Mouse (Mus musculus) left cerebral cortex, adult 18-20 months (tissue): ENCODE measurements at regions not wholly inside any gene's neighbourhood (a gene's known extent, or its start where the extent isn't known, plus 50 kb on each side); places are given as distances from the start of the nearest gene placed in this dataset.

ENCODE experiments used
- DNase-seq, 2 experiments: peaks; one replicate each; pipeline ENCODE4 v3.0.0; 2021 to 2022; ENCODE audit warnings: low spot score in 2 of 2, mixed read lengths in 1 of 2
- microRNA-seq, 2 experiments: library from miRNA; unstranded; fragments of <30 nt; microRNA quantifications; one replicate each; pipeline ENCODE4 v1.2.0; 2021

DNA sequence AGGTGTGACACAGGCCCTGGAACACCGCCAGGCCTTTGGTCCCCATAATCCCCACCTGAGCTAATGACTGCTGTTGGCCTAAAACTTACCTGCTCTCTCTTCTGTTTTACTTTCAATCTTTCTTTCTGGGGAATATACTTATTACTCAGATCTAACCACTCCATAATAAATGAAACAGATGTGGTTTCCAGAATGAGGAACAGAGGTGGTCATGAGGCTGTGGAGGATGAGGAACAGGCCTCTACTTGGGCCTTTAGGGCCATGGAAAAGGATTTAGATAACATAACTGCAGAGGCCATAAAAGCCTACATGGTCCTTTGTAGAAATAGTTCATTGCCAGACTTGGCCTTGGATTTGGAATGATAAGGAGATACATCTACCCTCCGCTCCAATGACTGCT lies 74.1 kb downstream of the B3gnt5 start:
- DNase-seq, result no peak

DNA sequence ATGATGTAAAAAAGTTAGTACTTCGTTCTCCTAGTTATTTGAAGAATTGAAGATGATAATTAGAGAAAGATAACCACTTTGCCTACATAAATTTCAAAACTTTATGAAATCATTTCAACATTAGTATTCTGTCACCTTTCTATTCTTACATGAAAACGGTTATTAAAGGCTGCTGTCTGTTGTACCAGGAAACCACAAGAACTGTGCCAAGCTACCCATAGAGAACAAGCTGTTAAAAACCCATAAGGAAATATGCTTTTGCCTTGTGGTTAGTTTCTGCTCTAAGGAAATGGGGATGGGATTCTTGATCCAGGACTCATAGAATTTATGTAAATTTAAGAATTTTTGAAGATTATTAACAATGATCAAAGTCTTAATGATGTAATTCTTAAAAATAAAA lies 74.7 kb downstream of the B3gnt5 start:
- no peak for DNase-seq

DNA sequence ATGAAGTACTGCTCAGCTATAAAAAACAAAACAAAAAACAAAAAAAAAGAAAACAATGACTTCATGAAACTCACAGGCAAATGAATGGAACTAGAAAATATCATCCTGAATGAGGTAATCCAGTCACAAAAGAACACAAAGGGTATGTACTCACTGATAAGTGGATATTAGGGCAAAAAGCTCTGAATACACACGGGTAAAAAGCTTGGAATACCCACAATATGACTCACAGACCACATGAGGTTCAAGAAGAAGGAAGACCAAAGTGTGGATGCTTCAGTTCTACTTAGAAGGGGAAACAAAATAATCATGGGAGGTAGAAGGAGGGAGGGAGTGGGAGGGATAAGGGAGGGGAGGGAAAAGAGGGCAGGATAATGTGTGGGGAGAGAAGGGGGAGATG lies 79.8 kb downstream of the B3gnt5 start:
- no peak for DNase-seq

DNA sequence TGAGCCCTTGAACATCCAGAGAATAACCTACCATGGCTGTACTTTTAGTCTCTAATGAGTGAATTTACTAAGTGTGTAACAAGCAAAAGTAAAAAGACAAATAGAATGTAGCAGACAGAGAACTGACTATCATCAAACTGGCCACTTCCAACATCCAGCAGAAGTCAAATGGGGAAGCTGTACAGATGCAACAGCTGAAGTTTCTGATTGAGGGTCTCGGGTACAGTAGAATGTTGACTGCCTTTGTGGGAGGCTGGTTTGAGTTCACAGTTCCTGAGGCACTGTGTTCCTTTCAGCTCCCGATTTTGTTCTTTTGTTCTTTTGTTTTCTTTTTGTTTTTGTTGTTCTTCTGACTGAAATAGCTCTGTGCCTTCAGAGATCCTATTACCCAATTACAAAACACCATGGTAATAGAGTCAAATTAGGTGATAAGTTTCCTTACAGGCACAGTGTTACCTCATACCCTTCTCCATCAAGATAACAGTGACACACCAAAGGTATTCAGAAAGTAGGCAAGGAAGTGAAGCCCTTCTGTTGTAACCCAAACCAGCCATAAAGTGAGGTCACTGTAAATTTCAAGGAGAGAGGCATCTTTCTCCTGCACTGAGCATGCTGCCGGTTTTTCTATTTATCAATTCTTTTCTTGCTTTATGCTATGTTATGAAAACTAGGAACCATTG lies 82.5 kb downstream of the B3gnt5 start:
- no peak for DNase-seq

DNA sequence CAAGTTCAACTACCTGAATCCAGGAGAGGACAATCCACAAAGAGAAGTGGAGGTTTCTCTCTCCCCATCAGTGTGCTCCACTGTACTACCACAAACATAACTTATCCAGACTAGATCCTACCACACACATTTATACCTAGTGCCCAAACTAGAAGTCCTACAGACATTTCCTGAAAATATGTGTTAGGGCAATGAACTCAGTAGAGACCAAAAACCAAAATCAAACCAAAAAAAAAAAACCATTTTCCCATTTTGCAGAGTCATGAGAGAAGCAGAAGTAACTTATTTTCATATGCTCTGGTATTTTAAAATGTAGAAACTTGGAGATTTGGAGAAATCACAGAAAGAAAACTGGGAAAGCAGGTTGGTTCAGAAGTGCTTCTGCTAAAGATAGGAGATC lies 83.7 kb downstream of the B3gnt5 start:
- no peak for DNase-seq

DNA sequence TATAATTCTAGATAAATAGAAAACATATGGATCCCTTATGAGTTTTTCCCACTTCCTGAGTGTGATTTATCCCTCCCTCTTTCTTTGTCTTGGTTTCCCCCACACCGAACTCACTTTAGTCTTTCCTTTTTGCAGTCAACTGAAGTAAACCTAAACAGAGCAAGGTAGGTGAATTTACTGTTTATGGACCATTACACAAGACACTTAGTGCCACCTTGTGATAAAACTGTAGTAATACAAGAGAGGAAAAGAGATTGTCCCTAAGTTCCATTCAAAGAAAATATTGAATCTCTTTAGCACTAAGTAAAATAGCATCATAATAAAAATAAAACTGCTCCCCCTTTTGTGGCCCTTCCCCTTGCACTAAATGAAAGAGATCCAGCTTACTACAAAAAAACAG lies 88.4 kb downstream of the B3gnt5 start:
- no peak for DNase-seq

DNA sequence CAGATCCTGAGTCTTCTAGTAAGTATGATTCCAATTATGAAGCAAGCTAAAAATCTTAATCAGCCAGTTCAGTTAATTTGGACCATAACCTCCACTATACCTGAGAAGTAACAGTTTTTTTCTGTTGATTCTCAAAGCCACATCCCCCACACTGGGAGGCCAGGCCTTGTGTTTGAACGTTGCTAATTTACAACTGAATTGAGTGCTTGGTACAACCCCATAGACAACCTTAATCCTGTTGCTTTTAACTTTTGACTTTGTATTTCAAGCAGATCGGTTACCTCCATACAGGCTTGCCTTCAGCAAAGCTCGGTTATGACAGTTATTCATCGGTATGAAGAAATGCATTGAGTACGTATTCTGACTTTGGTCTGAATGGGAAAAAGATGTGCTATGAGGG lies 105.3 kb downstream of the B3gnt5 start:
- no peak for DNase-seq

DNA sequence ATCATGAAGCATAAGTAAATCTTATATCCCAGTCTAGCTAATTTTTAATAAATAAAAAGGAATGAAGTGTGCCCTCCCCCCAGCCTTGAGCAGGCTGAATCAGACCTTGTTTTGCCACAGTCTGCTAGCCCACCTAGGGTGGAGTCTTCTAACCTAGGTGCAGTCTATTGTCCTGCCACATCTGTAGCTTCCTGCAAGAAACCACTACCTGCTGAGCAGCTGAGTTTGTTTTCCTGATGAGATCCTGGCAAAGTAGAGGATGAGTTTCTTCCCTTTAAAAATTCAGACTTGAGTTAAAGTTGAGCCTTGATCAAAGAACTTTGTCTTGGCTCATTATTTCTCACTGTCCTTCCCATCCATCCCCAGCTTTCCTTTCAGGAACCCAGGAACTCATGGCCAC lies 105.9 kb downstream of the B3gnt5 start:
- no peak for DNase-seq

DNA sequence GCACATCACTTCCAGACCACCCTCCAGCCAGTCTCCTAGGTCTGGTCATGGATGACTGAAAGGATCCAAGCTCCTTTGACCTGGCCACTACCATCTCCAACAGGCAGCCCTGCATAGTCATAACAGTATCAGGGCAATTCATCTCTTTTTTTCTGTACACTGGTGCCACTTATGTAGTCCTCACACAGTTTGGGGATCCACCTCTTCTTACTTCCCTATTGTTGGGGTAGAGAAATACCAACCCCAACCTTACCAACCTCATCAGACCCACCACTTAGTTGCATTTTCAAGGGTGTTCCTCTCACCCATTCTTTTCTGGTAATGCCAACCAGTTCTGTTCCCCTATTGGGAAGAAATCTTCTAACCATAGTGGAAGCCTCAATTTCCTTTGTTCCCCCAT lies 109.4 kb downstream of the B3gnt5 start:
- no peak for DNase-seq

DNA sequence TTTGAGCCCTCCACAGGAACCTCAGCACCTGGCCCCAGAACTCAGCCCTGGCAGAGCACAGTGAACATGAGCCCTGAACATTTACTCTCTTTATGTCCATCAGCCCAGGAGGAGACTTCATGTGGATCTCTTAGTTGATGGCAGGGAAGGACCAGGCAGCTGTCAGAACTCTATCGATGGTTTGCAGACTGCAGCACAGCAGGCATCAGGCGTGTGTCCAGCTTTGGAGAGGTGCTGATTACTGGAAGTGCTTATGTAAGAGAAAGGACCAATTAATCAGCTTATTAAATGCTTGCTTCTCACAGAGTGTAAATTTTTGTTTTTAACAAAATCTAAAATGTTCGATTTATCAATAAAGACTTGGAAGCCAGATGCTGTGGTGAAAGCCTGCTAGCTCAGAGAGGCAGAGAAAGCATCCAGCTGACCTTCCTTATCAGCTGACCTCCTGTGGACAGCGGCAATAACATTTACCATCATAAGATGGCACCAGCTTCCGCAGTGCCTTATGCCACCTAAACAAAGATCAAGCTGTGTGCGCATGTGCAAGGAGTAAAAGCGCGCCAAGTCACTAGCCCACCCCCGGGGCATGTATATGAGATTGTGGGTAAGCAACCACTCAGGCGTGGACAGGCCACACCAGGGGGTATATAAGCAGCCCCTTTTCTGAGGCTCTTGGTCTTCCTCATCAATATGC lies 105.8 kb downstream of the Klhl6 start:
- no peak for DNase-seq

DNA sequence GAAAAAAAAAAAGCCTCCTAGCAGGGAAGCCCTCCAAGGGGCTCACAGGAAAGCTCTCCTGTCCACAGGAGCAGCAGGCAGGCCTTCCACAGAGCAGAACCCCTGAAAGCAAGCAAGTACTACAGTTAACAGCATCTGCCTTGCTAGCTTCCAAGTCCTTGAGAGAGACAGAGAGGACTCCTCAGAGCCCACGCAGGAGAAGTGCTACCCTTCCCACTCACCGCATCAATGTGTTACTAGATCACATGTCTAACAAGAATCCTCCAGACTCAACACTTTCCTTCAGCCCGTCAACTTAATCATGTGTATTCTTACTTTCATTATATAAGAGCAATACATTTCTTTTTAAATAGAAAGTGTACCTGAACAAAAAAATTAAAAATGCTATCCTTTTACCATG lies 99.9 kb downstream of the Klhl6 start:
- peak; percentile 14 to 32 for DNase-seq

DNA sequence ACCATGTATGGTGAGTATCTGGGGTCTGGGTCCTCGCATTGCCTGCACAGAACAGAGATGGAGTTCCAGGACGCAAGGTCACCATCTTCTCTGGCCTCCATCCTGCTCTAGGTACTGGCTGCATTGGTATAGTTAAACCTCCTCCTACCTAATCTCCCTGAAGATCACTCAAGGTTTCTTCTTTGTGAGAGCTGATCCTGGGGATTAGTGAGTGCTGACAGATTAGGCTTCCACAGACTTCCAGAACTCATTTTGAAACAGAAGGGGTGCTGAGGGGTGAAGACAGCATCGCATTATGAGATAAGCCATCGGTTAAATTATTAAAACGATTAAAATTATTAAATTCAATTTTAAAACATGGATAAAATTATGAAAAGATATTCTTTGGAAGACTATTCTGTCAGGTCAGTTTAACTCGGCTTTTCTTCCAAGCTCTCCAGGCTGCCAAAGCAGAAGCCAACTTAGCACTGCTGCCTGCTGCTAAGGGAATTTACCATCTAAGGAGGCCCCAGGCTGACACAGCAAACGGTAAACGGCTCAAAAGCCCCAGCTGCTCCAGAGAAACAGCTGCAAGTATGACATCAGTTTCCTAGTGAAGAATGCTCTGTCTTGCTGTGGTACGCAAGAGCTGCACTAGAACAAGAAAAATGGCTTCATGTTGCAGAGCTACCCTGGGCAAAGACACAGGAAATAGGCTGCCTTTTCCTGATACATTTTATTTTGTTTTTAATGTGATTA lies 98.9 kb downstream of the Klhl6 start:
- peak in 1 of 2 experiments; percentile 8 for DNase-seq

DNA sequence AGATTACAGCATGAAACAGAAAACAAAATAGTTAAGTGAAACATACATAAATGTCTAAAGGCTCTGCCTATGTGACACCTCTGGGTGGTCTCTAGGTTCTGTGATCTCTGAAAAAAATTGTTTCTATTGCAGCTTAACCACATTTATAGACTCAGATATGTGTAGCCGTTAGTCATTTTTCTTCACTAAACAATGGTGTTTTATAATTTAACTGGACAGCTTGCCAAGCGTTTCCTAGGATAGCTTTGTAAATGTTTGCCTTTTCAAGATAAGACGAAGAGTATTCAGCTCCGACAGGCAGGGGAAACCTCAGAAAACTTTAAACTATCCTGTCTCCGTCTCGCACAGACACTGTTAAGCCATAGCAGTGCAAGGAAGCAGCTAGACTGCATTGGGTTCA lies 98.3 kb downstream of the Klhl6 start:
- no peak for DNase-seq

DNA sequence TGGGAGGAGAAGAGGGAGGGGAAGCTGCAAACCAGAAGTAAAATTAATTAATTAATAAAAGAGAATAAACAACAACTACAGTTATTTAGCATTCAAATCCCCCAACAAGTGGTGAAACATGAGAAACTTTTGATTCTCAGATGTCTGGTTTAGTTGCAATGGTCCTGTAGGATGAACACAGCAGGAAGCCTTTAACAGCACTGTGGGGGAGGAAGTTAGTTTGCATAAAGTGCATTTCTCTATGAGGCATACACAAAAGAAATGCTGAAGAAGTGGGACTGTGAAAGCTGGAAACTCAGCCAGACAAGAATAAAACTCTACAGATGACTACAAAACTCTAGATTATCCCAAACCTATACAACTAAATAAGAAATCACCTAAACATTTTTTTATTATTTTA lies 96.2 kb downstream of the Klhl6 start:
- DNase-seq, result no peak

DNA sequence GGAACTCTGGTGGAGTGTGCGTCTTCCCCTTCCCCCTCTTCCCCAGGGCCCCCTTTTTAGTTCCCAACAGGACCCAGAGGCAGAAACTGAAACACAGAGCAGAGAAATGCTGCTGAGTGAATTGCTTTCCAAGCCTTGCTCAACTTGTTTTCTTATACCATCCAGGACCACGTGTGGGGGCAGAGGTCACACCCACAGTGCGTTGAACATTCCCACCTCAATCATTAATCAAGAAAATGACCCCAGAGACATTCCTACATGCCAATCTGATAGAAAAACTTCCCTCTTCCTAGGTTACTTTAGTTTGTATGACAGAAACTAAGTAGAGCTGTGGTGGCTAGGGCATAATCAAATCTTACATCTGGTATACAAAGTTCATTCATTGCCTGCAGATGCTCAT lies 93.3 kb downstream of the Klhl6 start:
- no peak for DNase-seq

DNA sequence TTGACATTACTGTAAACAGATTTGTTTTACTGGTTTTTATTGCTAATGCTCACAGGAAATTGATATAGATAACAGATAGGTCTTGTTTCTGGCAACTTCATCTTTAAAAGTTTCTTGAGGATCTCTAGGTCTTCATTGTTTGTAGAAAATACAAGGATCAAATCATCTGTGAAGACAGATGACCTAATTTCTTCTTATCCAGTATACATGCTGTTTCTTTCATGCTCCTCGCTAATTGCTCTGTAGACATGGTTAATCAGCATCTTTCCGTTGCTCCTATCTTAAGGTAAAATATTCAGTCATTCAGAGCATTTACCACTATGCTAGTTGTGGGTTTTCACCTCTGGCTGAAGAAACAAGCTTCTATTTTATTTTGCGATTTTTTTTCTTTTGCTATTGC lies 91.4 kb downstream of the Klhl6 start:
- DNase-seq, result no peak

DNA sequence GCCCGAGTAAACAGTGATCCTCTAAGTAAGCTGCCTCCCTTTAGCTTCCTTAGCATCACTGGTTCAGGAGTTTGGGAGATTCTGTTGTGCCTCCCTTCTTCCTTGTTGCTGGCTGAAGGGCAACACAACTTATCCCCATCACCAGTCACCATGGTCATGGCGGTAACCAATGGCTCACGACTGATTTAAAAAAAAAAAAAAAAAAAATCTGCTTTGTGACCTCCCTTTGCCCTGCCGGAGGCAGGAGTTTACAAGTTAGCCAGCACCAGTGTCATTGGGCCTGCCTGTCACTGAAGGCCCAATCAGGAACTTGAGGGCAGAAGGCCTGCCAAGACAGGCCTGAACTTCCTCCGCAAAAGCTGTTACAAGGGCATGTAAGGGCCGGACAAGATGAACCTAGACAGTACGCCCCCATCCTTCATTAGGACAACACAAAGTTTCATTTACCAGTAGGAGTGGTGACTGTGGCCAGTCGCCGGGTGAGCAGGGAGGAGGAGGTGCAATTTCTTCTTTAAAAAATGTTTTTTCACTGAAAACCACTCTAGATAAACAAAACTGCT lies 88.3 kb downstream of the Klhl6 start:
- no peak for DNase-seq

Small RNA genes in the stretch of these regions (microRNA-seq; reads per million reads assigned to microRNA genes)
- 0 reads per million in 2 experiments for gene Gm27883
